Mouse (Mus musculus) embryo, embryonic 11 days (tissue): ENCODE data around the gene Slc16a7.

Source experiments
- DNase-seq: peaks from one replicate; pipeline ENCODE4 v3.0.0-alpha.2; 2015

The Slc16a7 gene

GRCm38 (mm10) chr10:125175013-125175650 is 214.1 kb downstream of the Slc16a7 start:
- DNase-seq, result no peak

- no peak for DNase-seq
Measured at GRCm38 (mm10) chr10:125171625-125172024, 217.6 kb downstream of the Slc16a7 start.

- no peak for DNase-seq
Measured at GRCm38 (mm10) chr10:125171154-125171553, 218.1 kb downstream of the Slc16a7 start.
